In the genomic region with DNA sequence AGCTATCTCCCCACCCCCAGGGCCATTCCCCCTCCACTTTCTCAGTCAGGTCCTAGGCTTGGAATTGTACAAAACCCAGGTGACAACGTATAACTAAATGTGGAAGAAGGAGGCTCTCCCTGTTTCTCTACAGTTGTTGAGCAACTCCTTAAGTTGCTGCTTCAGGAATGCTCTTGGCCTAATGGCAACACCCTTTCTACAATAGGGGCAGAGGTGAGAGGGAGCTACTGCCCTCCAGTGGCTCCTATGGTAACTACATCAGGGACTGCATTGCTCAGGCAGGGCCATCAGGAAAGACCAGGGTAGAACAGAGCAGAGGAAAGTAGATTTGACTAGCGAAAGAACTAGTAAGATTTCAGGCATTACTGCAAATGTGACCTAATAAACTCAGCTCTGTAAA, we compare ENCODE assay signal across 10 mouse cellular contexts. TPM values are rescaled to one million over a fixed set of nuclear protein-coding genes. Genes with fewer than 3 reads are reported as not detected.
A peak's percentile ranks its signal among the peaks of the same experiment; 100 is the strongest.
DNase-seq lines count a peak whose midpoint lies in the region.
"Had no signal": no experiment of that assay in that cellular context is flagged by ENCODE, and none has a peak within 500 bp of the region (broad histone marks: within the 10 kb centered on the region; RNA-seq: fewer than 3 reads in every experiment).

No protein-coding gene starts in this region.

- H3K4me1 ChIP-seq in limb, embryonic 10.5 days: no peaks in the 10 kb centered on the region

- H3K9me3 ChIP-seq in limb, embryonic 10.5 days (replicated peaks): no peaks in the 10 kb centered on the region
- H3K9me3 ChIP-seq: neural tube, embryonic 12.5 days had no signal

- H3K36me3 ChIP-seq in limb, embryonic 10.5 days: no peaks in the 10 kb centered on the region
- H3K36me3 ChIP-seq: neural tube, embryonic 12.5 days had no signal

- H3K27me3 ChIP-seq in limb, embryonic 10.5 days (ENCODE audit: low read depth, poor library complexity, severe bottlenecking): no peaks in the 10 kb centered on the region
- H3K27me3 ChIP-seq: neural tube, embryonic 12.5 days had no signal

- no peak overlapping the region for H3K27ac ChIP-seq in limb, embryonic 10.5 days
- H3K27ac ChIP-seq: neural tube, embryonic 12.5 days had no signal

- 47% methylated on average over 2 of the region's 2 CpGs for WGBS in limb, embryonic 10.5 days

- DNase-seq in left cerebral cortex, adult 18-20 months (ENCODE audit: low spot score in 2 of 2): peak; percentile 24 to 52
- DNase-seq in left cerebral cortex, adult 8-10 months (ENCODE audit: low spot score in 2 of 2): no peak
- peak; percentile 78 to 81 for DNase-seq in adrenal gland, adult 18-20 months (ENCODE audit: low spot score in 2 of 2)
- peak; percentile 84 for DNase-seq in embryo, embryonic 10.5 days (ENCODE audit: low spot score)
- DNase-seq in heart, postnatal 36 days: peak; percentile 81 to 86
- peak; percentile 56 for DNase-seq in limb, embryonic 10.5 days (ENCODE audit: low spot score)
- DNase-seq in naive thymus-derived CD4-positive, alpha-beta T cell, adult 2 months (ENCODE audit: low read depth): peak; percentile 94
- DNase-seq in thymus, postnatal 25 days: peak; percentile 88

- intact Hi-C loops in heart, postnatal 36 days (cut with DNase I): loop anchor here (2.0 to 5.0 kb wide), 3 partner anchors 64 to 172 kb away; a partner anchor contains a TSS

- no peak overlapping the region for H3K4me3 ChIP-seq in limb, embryonic 10.5 days
- H3K4me3 ChIP-seq: erythroblast, embryonic 14.5 days; neural tube, embryonic 12.5 days had no signal

RNA-seq across cellular contexts. Expression of a gene that starts 28.8 kb away (rescaled TPM):
- total RNA-seq in left cerebral cortex, adult 18-20 months (2021): 10 to 100 TPM; 22.8 to 22.9 TPM
- total RNA-seq in left cerebral cortex, adult 8-10 months (2022): 10 to 100 TPM; 20.0 to 23.2 (median 20.8) TPM
- 10 to 100 TPM; 21.2 to 27.0 TPM for total RNA-seq in adrenal gland, adult 18-20 months (2021)
- total RNA-seq in heart, postnatal 36 days (2021): 10 to 100 TPM; 18.7 to 18.9 TPM
- 28.4 and 36.1 TPM in 2 replicates for polyA plus RNA-seq in limb, embryonic 10.5 days (2016; fragmentation: Nextera tagmentation; extraction: Ambion mirVana)

Comparison
In these comparisons a context has a peak if more than half of its experiments do, and no peak if none do; other contexts are left out.
1. DNase-seq: peak in left cerebral cortex, adult 18-20 months (2 of 2), adrenal gland, adult 18-20 months (2 of 2), embryo, embryonic 10.5 days (single experiment), heart, postnatal 36 days (2 of 2), limb, embryonic 10.5 days (single experiment), naive thymus-derived CD4-positive, alpha-beta T cell, adult 2 months (single experiment) and thymus, postnatal 25 days (single experiment); none in left cerebral cortex, adult 8-10 months (0 of 2).